Mouse (Mus musculus) intestine, embryonic 15.5 days (tissue): ENCODE measurements around the gene Clip4. TPM values are rescaled to one million over a fixed set of nuclear protein-coding genes. Genes with fewer than 3 reads are reported as not detected.
A peak's percentile ranks its signal among the peaks of the same experiment; 100 is the strongest.

Source experiments
- ATAC-seq: fragments of 200-750 bp; cut with Nextera tagmentation; 2 replicates; pipeline ENCODE4 v1.8.0; 2017; ENCODE audit warnings: moderate TSS enrichment, moderate library complexity
- H3K27ac ChIP-seq: fragments of 300-500 bp; sonication (generic); 2 replicates; pipeline ENCODE4 v1.5.1; 2015; ENCODE audit warnings: mild to moderate bottlenecking, inconsistent platforms
- H3K27me3 ChIP-seq: fragments of 300-500 bp; sonication (generic); replicated peaks from 2 replicates; pipeline ENCODE4 v1.6.1; 2015; ENCODE audit warnings: inconsistent platforms
- H3K36me3 ChIP-seq: fragments of 300-500 bp; sonication (generic); 2 replicates; pipeline ENCODE4 v1.6.1; 2015; ENCODE audit warnings: inconsistent platforms
- H3K4me1 ChIP-seq: fragments of 300-500 bp; sonication (generic); replicated peaks from 2 replicates; pipeline ENCODE4 v1.6.1; 2015; ENCODE audit warnings: inconsistent platforms
- H3K4me2 ChIP-seq: fragments of 300-500 bp; sonication (generic); replicated peaks from 2 replicates; pipeline ENCODE4 v1.6.1; 2015; ENCODE audit warnings: mild to moderate bottlenecking, inconsistent platforms
- H3K4me3 ChIP-seq: fragments of 300-500 bp; sonication (generic); replicated peaks from 2 replicates; pipeline ENCODE4 v1.5.1; 2015; ENCODE audit warnings: inconsistent platforms
- H3K9ac ChIP-seq: fragments of 300-500 bp; sonication (generic); 2 replicates; pipeline ENCODE4 v1.6.1; 2015; ENCODE audit warnings: inconsistent platforms
- H3K9me3 ChIP-seq: fragments of 300-500 bp; sonication (generic); 2 replicates; pipeline ENCODE4 v1.6.1; 2016; ENCODE audit warnings: inconsistent platforms
- WGBS: fragments of 180-500 bp; shearing (Covaris S2); methylation state at CpG from one replicate; pipeline ENCODE4 v1.1.7; 2015; 5-methylcytosine and 5-hydroxymethylcytosine counted together
- polyA plus RNA-seq: library from polyadenylated mRNA; unstranded; fragments of >200 nt; fragmentation: Nextera tagmentation; extraction: Ambion mirVana; gene quantifications from 2 replicates; pipeline ENCODE4 v1.2.1, GENCODE M21; 2015

Gene Clip4
- polyA plus RNA-seq, 1 experiment from 2014 or later: 3.9 TPM

DNA sequence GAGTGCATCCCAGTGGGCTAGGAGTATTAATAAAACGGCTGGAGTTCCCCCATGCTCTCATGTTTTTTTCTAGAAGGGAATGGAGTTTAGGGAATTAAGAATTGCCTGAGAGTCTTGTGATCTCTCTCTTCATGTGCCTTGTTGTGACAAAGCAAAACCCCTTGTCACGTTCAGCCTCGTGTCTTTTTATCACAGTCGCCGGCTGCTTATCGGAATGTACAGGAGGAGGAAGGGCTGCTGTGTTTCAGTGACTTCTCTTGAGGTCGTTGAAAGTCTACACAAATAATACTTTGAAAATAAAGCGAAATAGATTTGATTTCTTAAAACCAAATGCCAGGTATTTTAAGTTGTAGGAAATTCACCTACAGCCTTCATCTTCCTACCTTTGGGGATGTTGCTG is 95.8 kb downstream of the Clip4 start:
- no peaks in the 10 kb centered on the region for H3K9me3 ChIP-seq
- no peak overlapping the region for H3K27ac ChIP-seq
- 86% methylated on average over 8 of the region's 8 CpGs for WGBS
- no peak for ATAC-seq
- no peaks in the 10 kb centered on the region for H3K4me1 ChIP-seq
- H3K4me3 ChIP-seq: no peak overlapping the region
- no peak overlapping the region for H3K4me2 ChIP-seq
- no peaks in the 10 kb centered on the region; the same call in 1 of the 2 replicates for H3K27me3 ChIP-seq
- H3K36me3 ChIP-seq: no peaks in the 10 kb centered on the region
- H3K9ac ChIP-seq: no peak overlapping the region

DNA sequence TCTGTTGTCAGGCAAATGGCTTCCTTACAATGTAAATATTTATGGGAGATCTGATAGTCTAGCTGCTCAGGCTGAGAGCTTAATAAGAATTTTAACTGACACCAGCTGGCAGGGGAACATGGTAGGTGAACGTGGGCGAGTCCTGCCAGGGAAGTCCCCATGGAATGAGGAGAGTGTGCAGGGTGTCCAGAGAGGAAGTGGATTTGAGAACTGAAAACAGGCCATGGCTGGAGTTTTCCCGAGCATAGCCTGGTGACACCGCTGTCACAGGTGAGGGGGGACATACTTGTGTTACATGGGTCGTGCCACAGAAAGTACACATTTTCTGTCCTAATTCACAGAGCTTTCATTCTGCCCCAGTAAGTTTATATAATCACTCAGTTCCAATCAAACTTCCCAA is 97.2 kb downstream of the Clip4 start:
- Histone ChIP-seq H3K4me1 (peaks cover 3% of the 10 kb centered on the region; the same call in 1 of the 2 replicates), H3K9ac (no peak overlapping the region), H3K4me3 (no peak overlapping the region), H3K36me3 (no peaks in the 10 kb centered on the region), H3K4me2 (no peak overlapping the region), H3K27ac (no peak overlapping the region), H3K9me3 (no peaks in the 10 kb centered on the region), H3K27me3 (peaks cover 2% of the 10 kb centered on the region)
- 56% methylated on average over 5 of the region's 5 CpGs for WGBS
- ATAC-seq: no peak

GRCm38 (mm10) chr17:71867892-71868291 is 99.6 kb downstream of the Clip4 start:
- ATAC-seq: no peak
- WGBS: 88% methylated on average over 2 of the region's 2 CpGs
- Histone ChIP-seq H3K27me3 (peaks cover 2% of the 10 kb centered on the region), H3K9ac (no peak overlapping the region), H3K36me3 (no peaks in the 10 kb centered on the region), H3K4me1 (peaks cover 3% of the 10 kb centered on the region; the same call in 1 of the 2 replicates), H3K4me3 (no peak overlapping the region), H3K9me3 (no peaks in the 10 kb centered on the region), H3K27ac (no peak overlapping the region), H3K4me2 (no peak overlapping the region)

DNA sequence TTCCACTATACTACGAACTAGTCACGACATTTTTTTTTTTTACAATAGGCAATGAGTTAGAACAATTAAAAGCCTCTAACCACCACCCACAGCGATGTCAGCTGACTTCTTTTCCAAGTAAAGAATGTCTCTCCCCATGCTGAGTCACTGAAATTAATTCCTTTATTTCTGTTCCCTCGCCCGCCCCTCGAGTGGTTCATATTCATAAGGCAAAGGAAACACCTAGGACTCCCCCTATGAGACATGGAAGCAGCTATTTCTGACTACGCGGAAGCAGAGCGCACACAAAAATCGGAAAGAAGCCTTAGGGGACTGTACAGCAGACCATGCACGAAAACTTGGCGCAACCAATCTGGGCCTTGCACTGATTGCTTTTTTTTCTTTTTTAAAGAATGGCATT is 100.6 kb downstream of the Clip4 start:
- Histone ChIP-seq H3K4me3 (no peak overlapping the region), H3K4me2 (peak overlapping the region; percentile 93; the same call in 1 of the 2 replicates), H3K9me3 (no peaks in the 10 kb centered on the region), H3K4me1 (peaks cover 3% of the 10 kb centered on the region; the same call in 1 of the 2 replicates), H3K27ac (no peak overlapping the region), H3K27me3 (peaks cover 2% of the 10 kb centered on the region), H3K36me3 (no peaks in the 10 kb centered on the region), H3K9ac (no peak overlapping the region)
- 90% methylated on average over 12 of the region's 12 CpGs for WGBS
- ATAC-seq: no peak

- 5% methylated on average over 60 of the region's 60 CpGs for WGBS
- peak; percentile 73; the same call in 1 of the 2 replicates for ATAC-seq
- Histone ChIP-seq H3K4me3 (peak overlapping the region; percentile 45), H3K4me1 (peaks cover 3% of the 10 kb centered on the region; the same call in 1 of the 2 replicates), H3K4me2 (peak overlapping the region; percentile 93), H3K27me3 (peaks cover 2% of the 10 kb centered on the region), H3K9ac (peak overlapping the region; percentile 59), H3K9me3 (no peaks in the 10 kb centered on the region), H3K36me3 (no peaks in the 10 kb centered on the region), H3K27ac (no peak overlapping the region)
Observed at GRCm38 (mm10) chr17:71869372-71870231, 101.3 kb downstream of the Clip4 start.

DNA sequence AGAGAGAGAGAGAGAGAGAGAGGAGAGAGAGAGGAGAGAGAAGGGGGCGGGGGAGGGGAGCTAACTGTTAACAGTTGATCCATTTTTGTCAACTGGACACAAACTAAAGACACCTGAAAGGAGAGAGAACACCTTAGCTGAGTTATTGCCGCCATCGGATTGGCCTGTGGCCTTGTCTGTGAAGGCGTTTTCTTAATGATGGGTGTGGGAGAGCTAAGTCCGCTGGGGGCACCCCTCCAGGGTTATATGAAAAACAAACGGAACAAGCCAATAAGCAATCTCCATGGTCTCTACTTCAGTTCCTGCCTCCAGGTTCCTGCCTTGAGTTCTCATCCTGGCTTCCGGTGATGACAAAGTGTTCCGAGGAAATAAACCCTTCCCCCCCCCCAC is 102.0 kb downstream of the Clip4 start:
- WGBS: 82% methylated on average over 8 of the region's 8 CpGs
- H3K9ac ChIP-seq: no peak overlapping the region
- no peak overlapping the region for H3K27ac ChIP-seq
- no peak overlapping the region for H3K4me2 ChIP-seq
- no peak for ATAC-seq
- H3K9me3 ChIP-seq: no peaks in the 10 kb centered on the region
- no peak overlapping the region for H3K4me3 ChIP-seq
- H3K27me3 ChIP-seq: peaks cover 2% of the 10 kb centered on the region
- no peaks in the 10 kb centered on the region for H3K36me3 ChIP-seq
- H3K4me1 ChIP-seq: peaks cover 3% of the 10 kb centered on the region; the same call in 1 of the 2 replicates

DNA sequence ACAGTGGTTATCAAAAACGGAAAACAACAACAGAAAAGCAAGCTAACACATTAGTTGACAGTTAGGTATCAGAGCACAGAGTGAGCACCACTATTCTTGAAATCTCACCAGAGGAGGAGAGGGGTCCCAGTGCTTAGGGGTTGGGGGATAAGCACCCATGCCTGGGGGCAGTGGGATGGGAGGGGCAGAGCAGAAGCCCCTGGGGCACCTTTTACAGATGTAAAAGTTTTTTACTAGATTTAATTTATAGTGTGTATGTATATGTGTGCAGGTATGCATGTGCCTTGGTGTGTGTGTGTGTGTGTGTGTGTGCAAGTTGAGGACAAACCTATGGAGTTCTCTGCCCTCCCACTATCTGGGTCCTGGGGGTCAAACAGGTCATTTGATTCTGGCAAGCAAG is 102.4 kb downstream of the Clip4 start:
- Histone ChIP-seq H3K36me3 (no peaks in the 10 kb centered on the region), H3K27me3 (peaks cover 2% of the 10 kb centered on the region), H3K9me3 (no peaks in the 10 kb centered on the region), H3K4me1 (peaks cover 3% of the 10 kb centered on the region; the same call in 1 of the 2 replicates), H3K27ac (no peak overlapping the region), H3K9ac (no peak overlapping the region), H3K4me3 (no peak overlapping the region), H3K4me2 (no peak overlapping the region)
- 78% methylated on average over 1 of the region's 1 CpGs for WGBS
- no peak for ATAC-seq

GRCm38 (mm10) chr17:71871981-71872380 is 103.7 kb downstream of the Clip4 start:
- ATAC-seq: no peak
- Histone ChIP-seq H3K4me1 (peaks cover 3% of the 10 kb centered on the region; the same call in 1 of the 2 replicates), H3K4me2 (no peak overlapping the region), H3K9ac (no peak overlapping the region), H3K9me3 (no peaks in the 10 kb centered on the region), H3K36me3 (no peaks in the 10 kb centered on the region), H3K27ac (no peak overlapping the region), H3K4me3 (no peak overlapping the region), H3K27me3 (peaks cover 2% of the 10 kb centered on the region)
- WGBS: 83% methylated on average over 7 of the region's 7 CpGs

- H3K4me1 ChIP-seq: peaks cover 3% of the 10 kb centered on the region; the same call in 1 of the 2 replicates
- no peak for ATAC-seq
- WGBS: 68% methylated on average over 5 of the region's 5 CpGs
- H3K9ac ChIP-seq: no peak overlapping the region
- H3K27ac ChIP-seq: no peak overlapping the region
- no peaks in the 10 kb centered on the region for H3K36me3 ChIP-seq
- H3K9me3 ChIP-seq: no peaks in the 10 kb centered on the region
- H3K4me2 ChIP-seq: no peak overlapping the region
- no peak overlapping the region for H3K4me3 ChIP-seq
- H3K27me3 ChIP-seq: peaks cover 2% of the 10 kb centered on the region
Observed at GRCm38 (mm10) chr17:71872976-71873375, 104.7 kb downstream of the Clip4 start.

DNA sequence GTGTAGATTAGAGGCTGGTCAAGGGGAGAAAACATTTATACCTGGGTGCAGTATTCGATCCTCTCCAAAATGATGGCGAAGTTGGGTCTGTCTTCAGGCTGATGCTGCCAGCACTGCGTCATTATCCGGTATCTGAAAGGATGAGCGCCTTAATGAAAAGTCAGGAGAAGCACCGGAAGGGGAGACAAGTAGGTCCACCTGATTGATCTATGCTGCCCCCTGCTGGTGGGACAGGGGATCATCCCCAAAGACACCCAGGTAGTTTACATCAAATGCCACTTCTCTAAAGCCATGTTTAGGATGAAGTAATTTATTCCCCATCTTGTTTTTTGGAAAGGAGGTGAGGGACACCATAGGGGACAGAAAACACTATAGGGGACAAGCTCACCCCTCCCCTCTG is 105.8 kb downstream of the Clip4 start:
- WGBS: 34% methylated on average over 6 of the region's 6 CpGs
- no peak for ATAC-seq
- H3K4me1 ChIP-seq: peaks cover 3% of the 10 kb centered on the region; the same call in 1 of the 2 replicates
- H3K9ac ChIP-seq: no peak overlapping the region
- no peak overlapping the region for H3K27ac ChIP-seq
- no peaks in the 10 kb centered on the region for H3K9me3 ChIP-seq
- peaks cover 2% of the 10 kb centered on the region for H3K27me3 ChIP-seq
- no peak overlapping the region for H3K4me3 ChIP-seq
- no peaks in the 10 kb centered on the region for H3K36me3 ChIP-seq
- no peak overlapping the region for H3K4me2 ChIP-seq

GRCm38 (mm10) chr17:71874795-71875194 is 106.5 kb downstream of the Clip4 start:
- Histone ChIP-seq H3K27ac (no peak overlapping the region), H3K36me3 (no peaks in the 10 kb centered on the region), H3K4me2 (no peak overlapping the region), H3K4me1 (peaks cover under 1% of the 10 kb centered on the region; the same call in 1 of the 2 replicates), H3K9me3 (no peaks in the 10 kb centered on the region), H3K27me3 (peaks cover under 1% of the 10 kb centered on the region; the same call in 1 of the 2 replicates), H3K4me3 (no peak overlapping the region), H3K9ac (no peak overlapping the region)
- 63% methylated on average over 9 of the region's 9 CpGs for WGBS
- no peak for ATAC-seq

DNA sequence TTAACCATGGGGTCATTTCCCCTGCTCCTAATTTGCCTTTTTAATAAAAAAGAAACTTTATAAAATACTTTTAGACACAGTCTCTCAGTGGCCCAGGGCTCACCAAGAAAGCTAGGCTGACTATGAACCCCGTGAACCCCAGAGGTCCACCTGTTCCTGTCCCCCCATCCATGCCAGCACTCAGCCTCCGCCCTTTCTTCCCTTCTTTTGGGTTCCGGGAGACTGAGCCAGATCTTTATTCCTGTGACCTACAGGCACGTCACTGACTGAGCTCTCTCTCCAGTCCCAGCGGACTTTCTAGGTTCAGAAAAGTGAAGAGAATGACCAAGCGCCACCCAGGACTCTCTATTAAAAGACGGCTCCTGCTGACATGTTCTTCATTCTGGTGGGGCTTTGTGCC is 107.2 kb downstream of the Clip4 start:
- ATAC-seq: no peak
- Histone ChIP-seq H3K4me1 (no peaks in the 10 kb centered on the region), H3K4me2 (no peak overlapping the region), H3K27me3 (no peaks in the 10 kb centered on the region), H3K27ac (no peak overlapping the region), H3K9ac (no peak overlapping the region), H3K9me3 (no peaks in the 10 kb centered on the region), H3K36me3 (no peaks in the 10 kb centered on the region), H3K4me3 (no peak overlapping the region)
- 80% methylated on average over 7 of the region's 7 CpGs for WGBS

GRCm38 (mm10) chr17:71881369-71881768 is 113.1 kb downstream of the Clip4 start:
- Histone ChIP-seq H3K9ac (no peak overlapping the region), H3K27ac (no peak overlapping the region), H3K4me1 (no peaks in the 10 kb centered on the region), H3K9me3 (no peaks in the 10 kb centered on the region), H3K36me3 (no peaks in the 10 kb centered on the region), H3K4me2 (no peak overlapping the region), H3K4me3 (no peak overlapping the region), H3K27me3 (no peaks in the 10 kb centered on the region)
- WGBS: 70% methylated on average over 6 of the region's 6 CpGs
- ATAC-seq: no peak
